Mouse (Mus musculus): ENCODE results near the gene Ercc5.
A peak's percentile ranks its signal among the peaks of the same experiment; 100 is the strongest.

Gene Ercc5

GRCm38 (mm10) chr1:44178086-44178485, 30.5 kb downstream of the Ercc5 start:
- DNase-seq, result no peak

- DNase-seq, result no peak
Observed at GRCm38 (mm10) chr1:44186396-44186795, 38.9 kb downstream of the Ercc5 start.

GRCm38 (mm10) chr1:44198273-44199171, 51.0 kb downstream of the Ercc5 start:
- DNase-seq, result peak in 1 of 2 experiments; percentile 25

GRCm38 (mm10) chr1:44202876-44203275, 55.3 kb downstream of the Ercc5 start:
- no peak for DNase-seq

- DNase-seq, result no peak
Observed at GRCm38 (mm10) chr1:44214443-44214842, 66.9 kb downstream of the Ercc5 start.

- DNase-seq, result peak; percentile 39 to 56
Observed at GRCm38 (mm10) chr1:44216352-44217116, 69.0 kb downstream of the Ercc5 start.

GRCm38 (mm10) chr1:44217118-44217517, 69.6 kb downstream of the Ercc5 start:
- DNase-seq, result no peak

GRCm38 (mm10) chr1:44218876-44219275, 71.3 kb downstream of the Ercc5 start, which contains the start of gene Mettl21e:
Gene Mettl21e (minus strand): TSS chr1:44218961.
- peak; percentile 51 to 76 for DNase-seq

GRCm38 (mm10) chr1:44229044-44229443, 81.5 kb downstream of the Ercc5 start:
- DNase-seq, result peak in 1 of 2 experiments; percentile 53
